Mouse (Mus musculus) thymus, postnatal 14 days (tissue): Measurements from ENCODE around the gene Spag8.

Experiments used
- DNase-seq: peaks from one replicate; pipeline ENCODE4 v3.0.0; 2021

Gene Spag8

GRCm38 (mm10) chr4:43649783-43650182 is 3.6 kb downstream of the Spag8 start:
- DNase-seq: no peak

GRCm38 (mm10) chr4:43640491-43640890 is 12.9 kb downstream of the Spag8 start:
- no peak for DNase-seq

GRCm38 (mm10) chr4:43640076-43640475 is 13.3 kb downstream of the Spag8 start:
- no peak for DNase-seq

GRCm38 (mm10) chr4:43636751-43637150 is 16.6 kb downstream of the Spag8 start:
- no peak for DNase-seq

- DNase-seq: no peak
Observed at GRCm38 (mm10) chr4:43634621-43635374, 18.6 kb downstream of the Spag8 start.

GRCm38 (mm10) chr4:43633736-43634135 is 19.7 kb downstream of the Spag8 start:
- no peak for DNase-seq

GRCm38 (mm10) chr4:43633296-43633695 is 20.1 kb downstream of the Spag8 start:
- DNase-seq: no peak

GRCm38 (mm10) chr4:43631956-43632920 is 21.2 kb downstream of the Spag8 start:
- no peak for DNase-seq

- peak; percentile 24 for DNase-seq
Observed at GRCm38 (mm10) chr4:43631046-43631955, 22.1 kb downstream of the Spag8 start, which contains the start of gene Npr2. Gene Npr2, plus strand, starts transcription at chr4:43631935.

GRCm38 (mm10) chr4:43630671-43631045 is 22.7 kb downstream of the Spag8 start:
- DNase-seq: no peak

- DNase-seq: peak; percentile 71
Observed at GRCm38 (mm10) chr4:43630030-43630581, 23.3 kb downstream of the Spag8 start.

- no peak for DNase-seq
Observed at GRCm38 (mm10) chr4:43629106-43629817, 24.1 kb downstream of the Spag8 start.

GRCm38 (mm10) chr4:43620146-43620778 is 33.1 kb downstream of the Spag8 start:
- no peak for DNase-seq

- DNase-seq: peak; percentile 10
Observed at GRCm38 (mm10) chr4:43613060-43613730, 40.2 kb downstream of the Spag8 start.

GRCm38 (mm10) chr4:43612534-43612933 is 40.9 kb downstream of the Spag8 start:
- DNase-seq: no peak

GRCm38 (mm10) chr4:43604751-43605685 is 48.4 kb downstream of the Spag8 start:
- DNase-seq: no peak

- no peak for DNase-seq
Observed at GRCm38 (mm10) chr4:43604099-43604498, 49.3 kb downstream of the Spag8 start.
